Mouse (Mus musculus) liver, embryonic 11.5 days (tissue): ENCODE measurements around the gene Slc9a9. TPM values are rescaled to one million over a fixed set of nuclear protein-coding genes. Genes with fewer than 3 reads are reported as not detected.

Experiments used
- ATAC-seq: fragments of 200-750 bp; cut with Nextera tagmentation; replicated peaks from 2 replicates; pipeline ENCODE4 v1.8.0; 2017; ENCODE audit warnings: moderate number of reproducible peaks, mild to moderate bottlenecking, moderate TSS enrichment, moderate library complexity; ENCODE audit not compliant: low FRiP score
- DNase-seq: peaks from one replicate; pipeline ENCODE4 v3.0.0-alpha.2; 2017; ENCODE audit warnings: low spot score
- H3K27ac ChIP-seq: fragments of 300-500 bp; sonication (generic); 2 replicates; pipeline ENCODE4 v1.5.1; 2014; ENCODE audit warnings: mild to moderate bottlenecking, low read depth, low read length, control low read depth
- H3K27me3 ChIP-seq: fragments of 300-500 bp; sonication (generic); replicated peaks from 2 replicates; pipeline ENCODE4 v1.6.1; 2014; ENCODE audit warnings: low read length, mixed read lengths; ENCODE audit not compliant: control insufficient read depth, insufficient read depth
- H3K36me3 ChIP-seq: fragments of 300-500 bp; sonication (generic); 2 replicates; pipeline ENCODE4 v1.6.1; 2014; ENCODE audit warnings: mild to moderate bottlenecking, low read length, moderate library complexity, mixed read lengths; ENCODE audit not compliant: control insufficient read depth, insufficient read depth
- H3K4me1 ChIP-seq: fragments of 300-500 bp; sonication (generic); replicated peaks from 2 replicates; pipeline ENCODE4 v1.6.1; 2014; ENCODE audit warnings: low read length, mixed read lengths; ENCODE audit not compliant: control insufficient read depth, insufficient read depth
- H3K4me2 ChIP-seq: fragments of 300-500 bp; sonication (generic); 2 replicates; pipeline ENCODE4 v1.6.1; 2014; ENCODE audit warnings: mild to moderate bottlenecking, control low read depth, moderate library complexity
- H3K4me3 ChIP-seq: fragments of 300-500 bp; sonication (generic); 2 replicates; pipeline ENCODE4 v1.5.1; 2014; ENCODE audit warnings: low read depth, low read length, control low read depth
- H3K9ac ChIP-seq: fragments of 300-500 bp; sonication (generic); 2 replicates; pipeline ENCODE4 v1.6.1; 2014; ENCODE audit warnings: low read depth, low read length, control low read depth
- H3K9me3 ChIP-seq: fragments of 300-500 bp; sonication (generic); 2 replicates; pipeline ENCODE4 v1.6.1; 2016; ENCODE audit warnings: low read length, inconsistent platforms, mixed read lengths; ENCODE audit not compliant: control insufficient read depth
- WGBS: fragments of 180-500 bp; shearing (Covaris S2); extraction: QIAGEN DNeasy Blood & Tissue Kit; methylation state at CpG from one replicate; pipeline ENCODE4 v1.1.7; 2014; 5-methylcytosine and 5-hydroxymethylcytosine counted together
- polyA plus RNA-seq: library from polyadenylated mRNA; unstranded; fragments of >200 nt; fragmentation: Nextera tagmentation; extraction: Ambion mirVana; gene quantifications from 2 replicates; pipeline ENCODE4 v1.2.1, GENCODE M21; 2014

Slc9a9 gene
- polyA plus RNA-seq, 1 experiment from 2014 or later = 1.9 TPM

DNA sequence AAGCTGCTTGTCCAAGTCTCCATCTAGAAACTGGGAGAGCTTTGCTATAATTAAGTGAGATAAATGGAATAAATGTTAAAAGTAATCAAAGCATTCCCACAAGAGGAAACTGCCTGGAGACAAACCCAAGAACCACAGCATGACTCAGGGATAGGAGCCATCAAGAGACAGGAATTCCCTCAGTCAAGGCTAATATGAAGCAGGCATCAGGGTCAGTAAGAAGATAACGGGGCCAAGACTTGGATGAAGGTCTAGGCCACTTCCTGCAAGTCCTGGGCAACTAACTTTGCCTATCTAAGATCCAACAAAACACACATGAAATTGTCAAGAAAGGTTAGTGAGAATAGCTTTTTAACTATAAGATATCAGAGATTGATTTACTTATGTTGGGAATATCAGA lies 215.4 kb downstream of the Slc9a9 start:
- ATAC-seq (no peak), DNase-seq (no peak)
- no peaks in the 10 kb centered on the region for H3K27me3 ChIP-seq
- H3K9me3 ChIP-seq = no peaks in the 10 kb centered on the region
- H3K4me1 ChIP-seq = no peaks in the 10 kb centered on the region
- H3K9ac ChIP-seq = no peak overlapping the region
- no peak overlapping the region for H3K27ac ChIP-seq
- WGBS = 57% methylated on average over 1 of the region's 1 CpGs
- no peaks in the 10 kb centered on the region for H3K36me3 ChIP-seq
- no peak overlapping the region for H3K4me3 ChIP-seq
- H3K4me2 ChIP-seq = no peak overlapping the region

DNA sequence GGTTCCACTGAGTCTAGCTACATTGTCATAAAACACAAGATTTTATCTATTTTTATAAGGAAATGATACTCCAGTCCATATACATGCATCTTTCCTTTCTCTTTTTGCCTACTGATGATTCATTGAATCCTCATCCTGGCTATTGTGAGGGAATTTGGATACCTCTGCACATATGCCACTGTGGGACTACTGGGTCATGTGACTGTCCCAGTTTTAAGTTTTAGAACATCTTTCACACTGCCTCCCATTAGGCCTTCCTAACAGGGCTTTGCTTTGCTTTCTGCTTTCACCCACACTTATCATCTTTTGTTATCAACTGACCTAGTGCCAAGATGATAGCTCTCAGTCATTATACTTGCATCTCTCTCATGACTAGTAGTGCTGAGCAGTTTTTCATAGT lies 219.9 kb downstream of the Slc9a9 start:
- no peak for ATAC-seq

DNA sequence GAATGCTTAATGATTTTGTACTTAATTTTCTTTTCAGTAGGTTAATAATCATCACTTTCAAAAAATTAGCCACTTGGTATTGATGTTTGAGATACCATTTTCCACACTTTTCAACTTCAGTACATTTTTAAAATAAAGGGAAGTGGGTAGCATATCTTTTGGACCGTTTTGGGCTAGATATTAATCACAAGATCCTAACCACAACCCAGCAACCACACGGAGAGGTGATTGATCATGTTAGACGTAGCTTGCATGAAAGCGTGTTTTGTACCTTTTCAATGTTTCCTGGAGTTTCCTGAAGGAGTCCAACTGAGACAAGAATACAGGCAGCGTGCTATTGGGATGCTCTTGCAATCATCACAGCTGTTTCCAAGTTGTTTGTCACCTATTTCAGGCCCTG lies 226.2 kb downstream of the Slc9a9 start:
- Histone ChIP-seq H3K9ac (no peak overlapping the region), H3K27me3 (no peaks in the 10 kb centered on the region), H3K4me3 (no peak overlapping the region), H3K36me3 (no peaks in the 10 kb centered on the region), H3K27ac (no peak overlapping the region), H3K4me2 (no peak overlapping the region), H3K9me3 (no peaks in the 10 kb centered on the region), H3K4me1 (no peaks in the 10 kb centered on the region)
- ATAC-seq (no peak), DNase-seq (no peak)
- WGBS = 51% methylated on average over 5 of the region's 5 CpGs

More for the DNA sequence above, 219.9 kb downstream of the Slc9a9 start:
- Histone ChIP-seq H3K4me2 (no peak overlapping the region), H3K27me3 (no peaks in the 10 kb centered on the region), H3K27ac (no peak overlapping the region), H3K9me3 (no peaks in the 10 kb centered on the region), H3K4me3 (no peak overlapping the region), H3K36me3 (no peaks in the 10 kb centered on the region), H3K4me1 (no peaks in the 10 kb centered on the region), H3K9ac (no peak overlapping the region)
- DNase-seq = no peak

- Histone ChIP-seq H3K4me2 (no peak overlapping the region), H3K4me3 (no peak overlapping the region), H3K4me1 (no peaks in the 10 kb centered on the region), H3K36me3 (no peaks in the 10 kb centered on the region), H3K9me3 (no peaks in the 10 kb centered on the region), H3K9ac (no peak overlapping the region), H3K27me3 (no peaks in the 10 kb centered on the region), H3K27ac (no peak overlapping the region)
- ATAC-seq (no peak), DNase-seq (no peak)
Measured at GRCm38 (mm10) chr9:94904180-94904579, 234.5 kb downstream of the Slc9a9 start.

GRCm38 (mm10) chr9:94907020-94907610 lies 237.4 kb downstream of the Slc9a9 start:
- H3K9ac ChIP-seq = no peak overlapping the region
- H3K27me3 ChIP-seq = no peaks in the 10 kb centered on the region
- H3K4me3 ChIP-seq = no peak overlapping the region
- no peaks in the 10 kb centered on the region for H3K4me1 ChIP-seq
- H3K27ac ChIP-seq = no peak overlapping the region
- no peak overlapping the region for H3K4me2 ChIP-seq
- H3K36me3 ChIP-seq = no peaks in the 10 kb centered on the region
- DNase-seq = no peak
- 82% methylated on average over 4 of the region's 4 CpGs for WGBS
- ATAC-seq = no peak
- no peaks in the 10 kb centered on the region for H3K9me3 ChIP-seq

GRCm38 (mm10) chr9:94912071-94912470 lies 242.4 kb downstream of the Slc9a9 start:
- ATAC-seq (no peak), DNase-seq (no peak)
- no peaks in the 10 kb centered on the region for H3K4me1 ChIP-seq
- H3K4me3 ChIP-seq = no peak overlapping the region
- no peaks in the 10 kb centered on the region for H3K36me3 ChIP-seq
- whole genome bisulfite sequencing = 84% methylated on average over 9 of the region's 9 CpGs
- H3K27me3 ChIP-seq = no peaks in the 10 kb centered on the region
- H3K9ac ChIP-seq = no peak overlapping the region
- H3K27ac ChIP-seq = no peak overlapping the region
- H3K4me2 ChIP-seq = no peak overlapping the region
- H3K9me3 ChIP-seq = no peaks in the 10 kb centered on the region

DNA sequence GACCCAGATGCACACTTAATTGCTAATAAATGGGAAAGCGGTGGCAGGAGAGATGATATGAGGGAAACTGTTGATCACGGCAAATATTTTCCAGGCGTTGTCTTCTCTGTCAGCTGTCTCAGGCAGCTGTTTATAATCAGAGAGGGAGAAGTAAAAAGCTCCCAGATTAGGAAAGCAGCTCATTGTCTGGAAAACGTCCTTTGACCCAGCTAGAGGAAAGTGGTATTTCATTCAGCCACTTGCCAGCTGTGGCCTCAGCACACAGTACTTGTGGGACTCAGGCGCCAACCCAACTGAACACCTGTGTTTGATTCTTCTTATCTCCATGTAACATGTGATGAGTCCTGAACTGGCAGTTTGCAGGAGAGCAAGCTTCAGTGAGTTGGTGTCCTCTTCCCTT lies 252.4 kb downstream of the Slc9a9 start:
- Histone ChIP-seq H3K27ac (no peak overlapping the region), H3K36me3 (no peaks in the 10 kb centered on the region), H3K4me3 (no peak overlapping the region), H3K9ac (no peak overlapping the region), H3K9me3 (no peaks in the 10 kb centered on the region), H3K4me1 (no peaks in the 10 kb centered on the region), H3K27me3 (no peaks in the 10 kb centered on the region), H3K4me2 (no peak overlapping the region)
- ATAC-seq (no peak), DNase-seq (no peak)
- 59% methylated on average over 5 of the region's 5 CpGs for WGBS

DNA sequence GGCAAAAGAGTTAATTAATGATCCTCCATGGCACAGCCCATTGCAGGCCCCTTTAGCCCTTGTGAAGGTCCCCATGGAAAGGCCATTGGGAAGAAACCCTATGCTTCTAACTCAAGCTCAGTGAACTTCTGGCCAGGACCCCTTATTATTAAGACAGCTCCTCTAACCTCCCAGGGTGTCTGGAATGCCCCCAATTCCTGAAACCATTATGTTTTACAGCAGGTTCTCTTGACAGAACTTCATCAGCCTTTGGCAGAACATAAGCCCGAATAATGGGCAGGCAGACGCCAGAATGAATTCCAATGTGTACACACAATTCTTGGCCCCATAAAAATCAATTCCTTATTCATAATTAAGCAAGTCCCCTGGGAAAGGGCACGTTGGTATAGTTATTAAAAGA lies 256.1 kb downstream of the Slc9a9 start:
- Histone ChIP-seq H3K27ac (no peak overlapping the region), H3K36me3 (no peaks in the 10 kb centered on the region), H3K9me3 (no peaks in the 10 kb centered on the region), H3K27me3 (no peaks in the 10 kb centered on the region), H3K4me1 (no peaks in the 10 kb centered on the region), H3K9ac (no peak overlapping the region), H3K4me3 (no peak overlapping the region), H3K4me2 (no peak overlapping the region)
- 75% methylated on average over 3 of the region's 3 CpGs for WGBS
- DNase-seq (no peak), ATAC-seq (no peak)

- no peak overlapping the region for H3K27ac ChIP-seq
- H3K9ac ChIP-seq = no peak overlapping the region
- H3K4me2 ChIP-seq = no peak overlapping the region
- DNase-seq = no peak
- H3K9me3 ChIP-seq = no peaks in the 10 kb centered on the region
- no peak; the same call in 1 of the 2 replicates for ATAC-seq
- H3K27me3 ChIP-seq = no peaks in the 10 kb centered on the region
- no peaks in the 10 kb centered on the region for H3K4me1 ChIP-seq
- H3K36me3 ChIP-seq = no peaks in the 10 kb centered on the region
- H3K4me3 ChIP-seq = no peak overlapping the region
Measured at GRCm38 (mm10) chr9:94927101-94927500, 257.4 kb downstream of the Slc9a9 start.
